Mouse (Mus musculus) CD4-positive, CD25-positive, alpha-beta regulatory T cell, adult 4 months (primary cell): ENCODE data around the gene Cabp7. TPM values are rescaled to one million over a fixed set of nuclear protein-coding genes. Genes with fewer than 3 reads are reported as not detected.
A peak's percentile ranks its signal among the peaks of the same experiment; 100 is the strongest.

Experiments
- ATAC-seq: one replicate; pipeline ENCODE4 v1.8.0; 2017
- polyA plus RNA-seq, 2 experiments: library from polyadenylated mRNA; unstranded; fragments of 100-300 nt; shearing (Covaris generic); gene quantifications; one replicate each; pipeline ENCODE4 v1.2.1; 2017

Cabp7 gene
- under 1 TPM in 1 of 2 experiments, not detected in 1; 0.24 TPM for polyA plus RNA-seq

DNA sequence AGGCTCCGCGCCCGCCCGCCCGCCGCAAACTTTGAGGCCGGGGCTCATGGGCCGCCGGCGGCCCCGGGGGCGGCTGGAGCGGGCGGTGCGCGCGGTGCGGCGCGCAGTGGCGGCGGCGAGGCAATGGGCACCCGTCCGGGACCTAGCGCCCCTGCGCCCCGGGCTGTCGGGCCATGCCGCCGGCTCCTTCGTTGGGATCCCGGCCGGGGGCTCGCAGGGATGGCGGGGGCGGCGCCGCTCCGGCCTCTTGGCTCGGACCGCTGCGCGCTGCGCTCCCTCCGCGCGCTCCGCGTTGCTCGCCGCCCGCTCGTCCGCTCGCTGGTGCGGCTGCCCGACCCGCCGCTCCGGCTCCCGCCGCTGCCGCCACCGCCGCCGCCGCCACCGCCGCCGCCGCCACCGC lies at the start of gene Cabp7:
TSS of gene Cabp7 (minus strand) at position 46 of the 400 bp plus-strand sequence.
- ATAC-seq, result no peak

DNA sequence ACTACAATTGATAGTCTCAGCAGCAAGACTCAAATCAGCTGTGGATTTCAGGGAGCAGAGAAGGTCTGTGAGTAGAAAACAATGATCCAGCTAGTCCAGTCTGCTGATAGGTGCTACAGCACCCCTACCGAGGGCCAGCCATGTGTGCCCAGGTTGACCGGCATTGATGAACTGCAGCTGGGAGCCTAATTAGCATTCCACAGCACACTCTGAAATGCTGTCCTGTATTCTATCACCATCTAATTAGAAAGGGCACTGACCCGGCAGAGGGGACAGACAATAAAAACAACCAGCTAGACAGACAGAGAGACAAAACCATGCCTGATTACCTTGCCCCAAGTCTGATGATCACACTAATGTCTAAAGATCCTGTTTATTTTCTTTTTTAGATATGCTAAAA lies 46.4 kb upstream of the Cabp7 start:
- ATAC-seq, result no peak

DNA sequence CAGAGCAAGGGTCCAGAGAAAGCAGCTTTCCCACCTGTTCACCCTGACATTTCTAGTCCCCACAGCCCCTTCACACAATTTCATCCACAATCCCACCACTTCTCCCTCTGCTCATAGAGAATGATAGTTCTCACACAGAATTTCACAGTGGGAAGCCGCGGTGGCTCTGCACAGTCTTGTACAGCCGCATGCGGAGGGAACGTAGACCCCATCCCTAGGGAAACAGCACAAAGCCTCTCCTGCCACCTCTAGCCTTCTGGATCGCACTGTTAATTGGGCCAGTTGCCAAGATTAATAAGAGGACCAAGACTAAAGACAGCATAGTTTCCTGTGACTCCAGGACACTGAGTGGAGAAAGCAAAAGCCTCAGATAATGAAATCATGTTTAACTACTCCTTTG lies 45.0 kb upstream of the Cabp7 start:
- no peak for ATAC-seq

DNA sequence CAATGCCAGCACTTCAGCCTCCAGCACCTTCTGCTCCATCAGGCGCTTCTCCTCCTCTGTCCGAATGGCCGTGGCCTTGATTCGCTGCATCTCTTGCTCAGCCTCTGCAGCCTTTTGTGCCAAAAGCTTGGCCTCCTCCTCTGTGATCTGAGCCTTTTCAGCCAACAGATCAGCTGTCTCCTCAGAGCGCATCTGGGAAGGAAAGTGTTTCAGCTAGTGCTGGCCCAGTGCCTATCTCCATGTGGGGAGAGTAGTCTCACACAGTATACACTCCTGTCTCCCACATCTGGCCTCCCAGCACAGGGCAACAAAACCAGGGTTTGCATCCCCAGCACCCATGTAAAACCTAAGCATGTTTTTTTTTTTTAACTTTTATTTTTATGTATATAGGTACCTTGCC lies 43.1 kb upstream of the Cabp7 start:
- ATAC-seq, result no peak

DNA sequence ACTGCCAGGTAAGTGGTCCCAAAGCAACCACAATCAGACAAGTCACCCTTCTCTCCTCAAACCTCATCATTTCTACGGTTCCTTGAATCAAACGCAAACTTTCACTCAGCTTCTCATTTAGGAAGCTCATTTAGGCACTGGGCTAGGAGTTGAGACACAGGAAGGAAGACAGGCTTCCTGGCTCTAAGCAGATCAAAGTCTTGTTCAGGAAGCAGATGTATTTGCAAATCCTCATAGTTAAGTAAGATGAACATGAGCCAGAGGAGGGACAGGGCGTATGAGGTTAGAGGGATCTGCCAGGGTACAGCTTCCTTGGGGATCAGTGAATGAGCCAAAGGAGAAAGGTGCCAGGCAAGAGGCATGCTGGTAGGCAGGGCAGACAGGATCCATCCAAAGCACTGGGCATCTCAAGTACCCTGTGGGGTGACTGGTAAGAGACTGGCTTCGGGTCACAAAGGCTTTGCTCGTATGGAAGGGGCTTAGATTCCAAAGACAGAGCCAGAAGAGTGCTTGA lies 38.1 kb upstream of the Cabp7 start:
- ATAC-seq, result peak; percentile 41

DNA sequence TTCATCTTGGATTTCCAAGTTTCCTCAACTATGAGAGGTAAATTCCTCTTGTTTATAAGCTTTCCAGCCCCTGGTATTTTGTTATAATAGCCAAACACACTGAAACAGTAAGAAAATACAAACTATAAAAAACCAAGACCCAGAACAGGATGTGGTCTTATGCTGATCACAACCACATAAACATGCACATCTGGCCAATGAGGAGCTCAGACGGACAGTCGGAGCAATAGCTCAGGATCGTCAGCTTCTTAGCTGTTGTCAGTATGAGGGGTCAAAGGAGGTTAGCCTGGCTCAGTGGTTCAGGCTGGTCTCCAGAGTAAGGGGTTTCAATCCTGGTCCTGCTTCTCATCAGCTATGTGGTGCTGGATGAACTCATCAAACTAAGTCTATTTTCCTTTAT lies 36.5 kb upstream of the Cabp7 start:
- no peak for ATAC-seq

DNA sequence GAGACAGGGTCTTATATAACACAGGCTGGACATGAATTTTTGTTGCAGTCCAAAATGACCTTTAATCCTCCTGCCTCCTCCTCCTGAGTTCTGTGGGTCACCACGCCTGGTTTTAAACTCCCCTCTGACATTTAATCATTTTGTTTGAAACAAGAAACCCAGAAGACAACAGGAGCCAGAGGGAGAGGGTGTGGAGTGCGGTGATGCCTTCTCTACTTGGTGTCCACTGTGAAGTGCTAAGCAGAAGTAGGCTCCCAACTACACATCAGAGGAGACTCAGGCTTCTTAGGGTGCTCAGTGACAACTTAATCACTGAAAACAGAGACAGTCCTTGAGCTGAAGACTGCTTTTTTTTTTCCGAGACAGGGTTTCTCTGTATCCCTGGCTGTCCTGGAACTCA lies 34.3 kb upstream of the Cabp7 start:
- no peak for ATAC-seq

DNA sequence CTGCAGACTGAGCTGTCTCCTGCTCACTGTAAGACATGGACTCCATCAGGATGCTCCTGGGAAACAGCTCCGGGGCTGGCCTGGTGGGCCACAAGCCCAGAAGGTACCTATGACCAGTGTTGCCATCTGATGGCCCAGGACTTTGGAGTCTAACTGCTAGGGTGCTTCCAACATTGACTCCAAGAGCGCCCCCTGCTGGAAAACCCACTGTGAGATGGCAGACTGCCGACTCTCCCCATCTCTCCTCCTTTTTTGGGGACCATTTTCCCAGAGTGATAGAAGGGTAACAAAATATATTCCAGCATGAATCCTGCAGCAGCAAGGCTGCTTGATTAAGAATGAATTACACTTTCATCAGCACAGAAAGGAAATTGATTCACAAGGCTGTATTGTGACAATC lies 26.3 kb upstream of the Cabp7 start:
- ATAC-seq, result no peak

DNA sequence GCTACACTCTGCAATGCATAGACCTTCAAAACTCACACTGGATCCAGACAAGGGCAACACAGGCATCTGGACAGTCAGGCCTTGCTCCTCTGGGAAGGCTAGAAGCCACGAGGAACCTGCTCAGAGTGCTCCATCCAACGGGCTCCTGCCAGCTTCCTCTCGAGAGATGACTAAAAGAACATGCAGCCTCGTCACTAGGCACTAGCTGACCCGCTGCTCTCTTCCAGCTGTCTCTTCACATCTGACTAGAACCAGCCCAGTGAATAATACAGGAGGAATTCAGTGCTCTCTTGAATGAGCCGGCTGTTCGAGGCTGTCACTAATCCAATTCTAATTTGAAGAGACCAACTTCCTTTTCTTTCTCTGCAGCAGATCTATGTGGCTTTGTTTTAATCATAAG lies 25.2 kb upstream of the Cabp7 start:
- no peak for ATAC-seq

DNA sequence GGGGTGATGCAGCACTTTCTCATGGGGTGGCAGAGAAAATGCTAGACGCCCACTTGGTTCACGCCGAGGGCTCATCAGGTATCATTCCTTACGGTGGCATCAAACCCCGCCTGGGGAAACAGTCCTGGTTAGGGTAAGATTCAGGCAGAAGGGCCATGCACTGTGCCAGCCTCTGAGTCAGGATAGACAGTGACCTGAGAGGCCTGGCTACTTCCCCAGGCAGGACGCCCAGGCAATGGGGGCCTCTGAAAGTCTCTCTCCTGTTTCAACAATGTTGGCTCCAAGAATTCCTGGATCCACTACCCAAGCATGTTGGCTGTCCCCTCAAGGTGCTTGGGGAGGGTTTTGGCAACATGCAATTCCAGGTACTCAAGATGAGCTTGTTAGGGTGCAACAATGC lies 23.3 kb upstream of the Cabp7 start:
- no peak for ATAC-seq

DNA sequence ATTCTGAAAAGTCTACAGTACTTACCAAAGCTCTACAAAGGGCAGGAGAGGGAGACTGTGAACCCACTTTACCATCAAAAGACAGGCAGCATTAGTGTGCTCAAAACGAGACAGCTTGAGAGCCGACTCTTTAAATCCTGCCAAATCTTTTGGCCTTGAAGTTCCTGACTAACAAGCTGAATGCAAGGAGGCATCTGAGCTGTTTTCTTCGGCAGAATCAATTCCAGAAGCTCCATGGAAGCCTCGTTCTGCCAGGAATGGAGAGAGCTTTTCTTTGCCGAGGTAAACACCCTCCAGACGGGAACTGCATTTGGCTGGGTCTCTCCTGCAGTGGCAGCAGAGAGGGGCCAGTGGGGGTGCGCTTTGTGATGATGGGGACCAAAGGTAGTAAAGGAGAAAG lies 22.7 kb upstream of the Cabp7 start:
- ATAC-seq, result no peak

DNA sequence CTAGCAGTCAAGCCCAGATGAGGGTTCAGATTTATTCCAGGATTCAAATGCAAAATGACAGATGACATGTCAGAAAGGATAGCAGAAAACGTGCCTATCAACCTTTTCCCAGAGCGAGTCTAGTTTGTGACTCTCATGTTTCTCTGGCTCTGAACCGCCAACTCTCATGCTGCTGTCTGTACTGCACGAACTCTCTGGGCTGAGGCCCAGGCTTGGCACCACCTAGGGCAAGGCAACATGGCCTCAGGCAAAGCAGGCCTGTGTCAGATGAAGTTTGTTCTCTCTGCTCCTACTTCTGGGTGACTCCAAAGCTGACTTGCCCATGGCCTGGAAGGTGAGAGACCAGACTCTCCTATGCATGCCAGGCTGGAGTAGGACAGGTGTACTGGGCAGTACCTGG lies 21.8 kb upstream of the Cabp7 start:
- no peak for ATAC-seq

DNA sequence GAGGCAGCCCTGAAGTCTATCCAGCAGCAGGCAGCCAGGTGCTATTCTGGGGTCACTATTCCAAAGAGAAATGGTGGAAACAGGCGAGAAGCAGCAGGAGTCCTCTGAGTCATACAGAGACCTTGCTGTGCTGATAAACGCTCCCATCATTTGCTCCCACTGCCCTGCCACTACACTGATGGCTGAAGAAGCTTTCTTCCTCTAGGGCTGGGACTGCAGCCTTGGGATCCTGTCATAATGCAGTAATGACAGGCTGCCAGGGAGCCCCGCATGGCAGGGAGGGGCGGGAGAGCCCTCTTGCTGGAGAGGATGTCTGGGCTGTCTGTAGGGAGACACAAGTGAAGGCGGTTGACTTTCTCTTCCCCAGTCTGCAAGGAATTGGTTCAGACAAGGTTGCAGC lies 17.9 kb upstream of the Cabp7 start:
- ATAC-seq, result no peak

DNA sequence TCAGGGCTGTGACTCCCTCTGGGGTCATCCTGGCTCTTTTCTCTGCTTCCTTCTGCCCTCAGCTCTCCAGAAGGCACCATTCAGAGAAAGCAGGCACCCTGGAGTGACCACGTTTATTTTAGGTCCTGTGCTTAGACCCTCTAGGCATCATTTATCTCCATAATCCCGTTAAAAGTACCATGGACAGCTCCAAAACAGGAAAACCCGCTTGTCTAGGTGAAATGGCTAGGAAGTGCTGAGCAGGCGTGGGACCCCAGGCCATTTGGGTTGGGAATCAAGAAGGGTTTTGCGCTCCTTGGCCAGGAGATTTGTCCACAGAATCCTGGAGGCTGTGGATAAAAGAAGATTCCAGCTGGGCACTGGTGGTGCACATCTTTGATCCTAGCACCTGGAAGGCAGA lies 17.1 kb upstream of the Cabp7 start:
- ATAC-seq, result no peak

DNA sequence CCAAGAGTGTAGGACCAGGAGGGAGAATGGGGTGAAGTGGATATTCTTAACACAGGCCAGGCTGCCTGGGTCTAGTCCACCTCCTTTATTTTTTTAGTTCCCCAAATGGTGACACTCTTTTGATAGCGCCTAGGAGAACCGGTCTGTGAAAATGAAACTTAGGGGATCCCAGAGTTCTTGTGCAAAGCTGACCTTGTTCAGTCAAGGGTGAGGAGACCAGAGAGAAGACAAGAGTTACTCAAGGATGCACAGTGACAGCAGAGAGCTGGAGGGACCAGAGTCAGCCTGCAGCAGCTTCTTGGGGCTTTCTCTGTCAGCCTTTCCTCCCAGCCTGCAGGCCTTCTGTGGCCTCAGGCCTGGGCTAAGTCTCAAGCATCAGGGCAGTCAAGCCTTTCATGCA lies 15.9 kb upstream of the Cabp7 start:
- no peak for ATAC-seq

DNA sequence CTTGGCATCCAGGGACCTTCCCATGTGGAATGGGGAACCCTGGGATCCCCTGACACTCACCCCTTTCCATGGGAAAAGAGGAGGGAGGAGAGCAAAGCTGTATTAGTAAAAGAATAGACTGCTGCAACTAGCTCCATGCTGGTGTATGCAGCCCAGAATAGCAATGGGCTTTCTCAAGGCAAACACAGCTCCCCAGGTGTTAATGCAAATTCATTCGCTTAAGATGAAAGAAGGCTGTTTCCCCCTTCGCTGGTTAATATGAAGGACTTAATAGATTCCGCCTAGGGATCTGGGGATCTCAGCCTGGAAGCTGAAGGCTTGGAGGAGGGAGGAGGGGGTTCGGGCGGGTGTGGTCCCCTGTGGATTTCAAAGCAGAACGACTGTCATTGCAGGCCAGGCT lies 15.4 kb upstream of the Cabp7 start:
- ATAC-seq, result no peak

DNA sequence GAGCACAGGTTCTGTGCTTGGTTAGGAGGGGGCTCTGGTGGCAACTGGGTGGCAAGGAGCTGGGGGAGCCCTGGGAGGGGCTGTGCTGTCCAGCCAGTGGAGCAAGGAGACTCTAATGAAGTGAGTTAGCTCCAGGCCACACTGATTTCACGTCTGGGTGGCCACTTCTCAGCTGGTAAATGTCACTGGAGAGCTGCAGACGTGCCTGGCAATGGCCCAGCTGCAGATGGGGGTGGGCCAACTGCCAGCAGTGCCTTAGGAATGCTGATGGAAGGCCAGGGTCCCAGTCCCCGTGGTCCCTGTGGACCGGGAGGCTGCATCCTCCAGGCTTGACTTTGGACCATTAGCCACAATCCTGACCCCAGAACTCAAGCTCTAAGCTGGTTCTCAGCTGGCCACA lies 13.9 kb upstream of the Cabp7 start:
- no peak for ATAC-seq

DNA sequence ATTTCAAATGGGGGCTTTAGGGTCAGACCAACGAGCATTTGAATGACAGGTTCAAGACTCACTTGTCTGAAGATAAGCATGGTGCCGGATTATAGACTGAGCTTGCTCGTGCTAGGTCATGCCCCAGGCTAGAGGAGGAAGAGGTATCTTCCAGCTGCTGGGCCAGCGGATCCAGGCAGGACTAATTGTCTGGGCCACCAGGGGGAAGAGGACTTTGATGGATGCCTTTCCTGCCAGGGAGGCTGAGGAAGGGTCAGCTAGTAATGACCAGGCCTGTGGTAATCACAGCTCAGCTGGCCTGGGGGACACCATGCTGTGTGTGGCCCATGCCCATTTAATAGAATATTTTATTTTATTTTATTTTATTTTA lies 11.2 kb upstream of the Cabp7 start:
- ATAC-seq, result no peak

DNA sequence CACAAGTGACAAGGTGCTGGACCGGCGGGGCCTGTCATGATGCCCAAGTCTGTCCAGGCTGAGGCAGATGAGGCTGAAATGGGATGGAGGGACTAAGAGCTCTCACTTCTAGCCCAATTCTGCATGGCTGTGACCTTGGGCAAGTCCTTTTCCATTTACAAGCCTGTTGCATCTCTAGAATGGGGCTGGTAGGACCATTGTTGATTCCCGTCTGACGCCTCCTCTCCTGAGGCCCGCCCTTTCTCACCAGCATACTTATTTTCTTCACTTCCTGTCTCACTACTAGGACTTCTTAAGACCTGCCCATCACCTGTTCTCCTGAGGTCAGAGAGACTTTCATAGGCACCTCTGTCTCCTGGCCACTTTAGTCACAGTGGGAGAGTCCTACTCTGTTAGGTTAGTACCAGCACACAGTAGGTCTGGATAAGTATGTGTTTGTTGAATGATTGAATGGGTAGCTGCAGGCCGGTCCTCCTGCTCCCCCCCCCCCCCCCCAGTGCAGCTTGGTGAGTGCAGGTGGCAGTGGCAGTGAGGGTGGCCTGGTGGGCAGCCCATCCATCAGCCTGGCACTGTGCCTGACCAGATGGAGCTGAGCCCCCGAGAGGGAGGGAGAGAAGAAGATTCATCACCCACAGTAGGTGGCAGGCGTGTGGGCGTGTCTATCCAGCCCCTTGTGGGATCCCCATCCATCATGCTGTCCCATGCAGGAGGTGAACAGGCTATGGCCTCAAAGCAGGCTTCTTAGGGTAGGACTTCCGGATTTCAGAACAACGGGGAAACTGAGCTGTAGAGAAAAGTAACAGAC lies 10.6 kb upstream of the Cabp7 start:
- ATAC-seq, result no peak

DNA sequence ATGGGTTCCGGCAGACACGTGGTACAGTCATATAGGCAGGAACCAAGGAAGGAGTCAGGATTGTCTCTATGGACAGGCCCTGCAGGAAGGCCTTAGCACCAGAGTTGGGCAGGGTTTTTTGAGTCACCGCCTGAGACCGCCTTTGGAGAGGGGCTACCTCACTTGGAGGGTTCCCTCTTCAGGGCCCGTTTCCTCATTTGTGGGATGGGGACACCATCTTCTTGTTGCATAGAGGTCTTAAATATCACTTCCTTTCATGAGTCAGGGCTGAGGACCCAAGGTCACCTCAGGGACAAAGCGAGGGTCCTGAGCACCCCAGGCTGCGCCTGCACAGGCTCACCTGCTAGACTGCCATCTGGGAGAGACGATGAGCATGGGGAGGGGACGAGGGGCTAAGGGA lies 9.9 kb upstream of the Cabp7 start:
- no peak for ATAC-seq

DNA sequence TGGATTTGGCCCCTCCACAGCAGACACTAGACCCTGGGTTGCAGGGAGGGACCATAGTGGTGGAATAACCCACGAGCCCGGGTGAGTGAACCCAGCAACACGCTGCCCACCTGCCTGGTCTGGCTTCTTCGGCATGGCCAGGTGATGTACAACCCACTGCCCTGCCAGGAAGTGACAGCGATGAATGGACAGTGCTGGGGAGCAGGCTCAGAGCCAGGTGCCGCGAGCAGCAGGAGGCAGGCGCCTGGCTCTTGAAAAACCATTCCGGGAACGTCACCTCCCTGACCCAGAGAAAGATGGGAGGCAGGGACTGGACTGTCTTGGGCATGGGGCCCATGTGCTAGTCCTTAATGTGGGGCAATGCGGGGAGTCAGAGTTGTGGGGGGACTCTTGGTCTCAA lies 8.3 kb upstream of the Cabp7 start:
- no peak for ATAC-seq

DNA sequence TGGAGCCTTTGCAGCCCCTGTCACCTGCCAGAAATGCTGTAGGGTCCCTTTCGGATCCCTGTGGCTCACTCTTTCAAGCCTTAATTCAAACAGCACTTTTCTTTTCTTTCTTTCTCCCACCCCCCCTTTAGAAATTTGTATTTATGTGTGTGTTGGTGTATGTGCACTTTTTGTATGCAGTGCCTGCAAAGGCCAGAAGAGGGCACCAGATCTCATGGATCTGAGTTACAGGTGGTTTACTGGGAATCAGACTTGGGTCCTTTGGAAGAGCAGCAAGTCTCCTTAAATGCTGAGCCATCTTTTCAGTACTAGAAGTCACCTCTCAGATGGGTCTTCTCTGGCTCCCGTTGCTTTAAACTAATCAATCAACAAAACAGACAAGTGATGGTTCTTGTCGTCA lies 7.5 kb upstream of the Cabp7 start:
- no peak for ATAC-seq

DNA sequence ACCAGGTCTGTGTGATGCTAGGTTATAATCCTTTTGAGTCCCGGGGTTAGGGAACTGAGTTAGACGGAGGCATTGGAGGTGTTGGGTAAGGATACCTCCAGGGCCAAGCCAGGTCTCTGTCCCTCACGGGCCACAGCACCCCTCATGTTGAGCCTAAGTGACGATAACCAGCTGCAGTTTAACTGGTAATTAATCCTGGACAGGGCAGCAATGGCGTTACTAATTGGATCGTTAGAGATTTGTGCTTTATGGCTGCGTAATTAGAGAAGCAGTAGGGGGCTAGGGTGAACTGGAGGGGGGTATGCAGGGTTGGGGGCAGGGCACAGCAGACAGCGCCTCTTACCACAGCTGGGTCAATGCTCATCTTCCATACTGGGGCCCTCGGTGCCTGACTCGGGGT lies 6.3 kb upstream of the Cabp7 start:
- no peak for ATAC-seq

DNA sequence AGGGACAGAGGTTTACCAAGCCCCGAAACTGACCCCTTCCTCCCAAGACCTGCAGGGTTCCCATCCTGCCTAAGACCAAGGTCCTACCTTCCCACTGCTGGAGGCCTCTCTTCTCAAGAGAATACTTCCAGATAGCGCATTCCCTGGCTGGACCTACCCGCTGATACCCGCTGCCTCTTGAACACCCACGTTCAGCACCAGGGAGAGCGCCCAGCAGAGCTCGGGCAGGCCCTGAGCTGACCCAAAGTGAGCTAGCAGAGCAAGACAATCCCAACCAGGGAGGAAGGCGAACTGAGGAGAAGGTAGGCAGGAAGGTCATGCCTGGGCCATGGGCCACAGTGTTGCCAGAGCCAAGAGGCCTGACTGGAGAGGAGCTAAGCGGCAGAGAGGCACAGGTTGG lies 3.7 kb upstream of the Cabp7 start:
- ATAC-seq, result no peak

DNA sequence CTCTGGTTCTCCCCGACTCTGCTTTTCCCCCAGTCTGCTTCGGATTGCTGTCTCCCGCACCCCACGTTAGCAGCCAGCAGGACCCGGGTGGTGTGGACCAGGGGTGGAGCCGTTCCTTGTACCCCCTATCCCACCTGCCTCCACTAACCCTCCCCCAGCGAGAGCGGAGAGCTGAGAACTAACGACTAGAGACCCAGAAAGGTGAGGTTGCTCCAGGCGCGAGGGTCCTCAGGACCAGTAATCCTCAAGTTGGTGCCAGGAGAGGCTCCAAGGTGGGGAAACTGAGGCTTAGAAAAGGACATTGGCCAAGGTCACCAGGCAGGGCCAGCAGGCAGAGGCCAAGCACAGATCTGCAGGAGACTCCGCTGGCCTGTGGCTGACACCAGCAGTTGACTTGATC lies 707 bp upstream of the Cabp7 start:
- no peak for ATAC-seq
